Mouse (Mus musculus) gastrocnemius, adult 8-10 months (tissue): ENCODE measurements around the gene Ssbp2. TPM values are rescaled to one million over a fixed set of nuclear protein-coding genes. Genes with fewer than 3 reads are reported as not detected.

Source experiments
- DNase-seq, 2 experiments: peaks; one replicate each; pipeline ENCODE4 v3.0.0; 2022; ENCODE audit warnings: low spot score in 2 of 2
- total RNA-seq, 4 experiments: library from RNA; stranded (reverse); gene quantifications; 2 replicates each; pipeline ENCODE4 v1.2.4; 2022

Ssbp2 gene
- total RNA-seq, 4 experiments from 2014 or later, result 15.5 to 21.7 (median 17.8) TPM

DNA sequence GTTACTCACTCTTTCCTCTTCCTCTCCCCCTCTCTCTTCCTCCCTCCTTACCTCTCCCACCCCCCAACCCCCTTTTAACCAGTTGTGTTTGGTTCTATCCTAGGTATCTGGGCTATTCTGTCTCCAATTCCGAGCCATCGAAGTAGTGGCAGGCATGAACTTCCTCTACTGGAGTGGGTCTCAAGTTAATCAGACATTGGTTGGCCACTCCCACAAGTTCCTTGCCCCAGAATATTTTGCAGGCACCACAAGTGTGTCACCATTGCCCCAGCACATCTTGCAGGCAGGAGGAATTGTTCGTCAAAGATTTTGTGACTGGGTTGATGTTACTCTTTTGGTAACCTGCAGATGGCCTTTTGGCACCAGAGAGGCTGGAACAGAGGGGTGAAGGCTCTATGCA lies 160.5 kb downstream of the Ssbp2 start:
- DNase-seq, result no peak

DNA sequence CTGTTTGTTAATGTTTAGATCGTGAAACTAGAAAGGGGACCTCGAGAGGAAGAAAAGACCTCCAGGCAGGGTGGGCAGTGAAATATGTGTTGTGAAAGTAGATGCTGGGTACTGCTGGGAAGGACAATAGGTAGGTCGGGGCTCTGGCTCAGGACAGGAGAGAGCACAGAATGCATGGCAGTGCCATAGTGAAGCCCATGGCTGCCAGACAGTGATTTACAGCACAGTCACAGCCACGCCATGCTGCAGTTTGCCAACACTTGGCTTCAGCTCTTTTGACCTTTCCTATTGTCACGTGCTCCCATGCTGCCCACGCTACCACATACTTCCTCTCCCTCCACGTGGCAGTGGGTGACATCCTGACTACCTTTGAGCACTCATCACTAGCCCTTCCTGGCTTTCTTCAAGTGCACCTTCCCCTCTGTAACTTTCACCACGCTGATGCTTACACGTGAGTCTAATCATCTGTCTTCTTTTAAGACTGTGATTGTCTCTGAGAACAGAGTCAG lies 171.3 kb downstream of the Ssbp2 start:
- no peak for DNase-seq

DNA sequence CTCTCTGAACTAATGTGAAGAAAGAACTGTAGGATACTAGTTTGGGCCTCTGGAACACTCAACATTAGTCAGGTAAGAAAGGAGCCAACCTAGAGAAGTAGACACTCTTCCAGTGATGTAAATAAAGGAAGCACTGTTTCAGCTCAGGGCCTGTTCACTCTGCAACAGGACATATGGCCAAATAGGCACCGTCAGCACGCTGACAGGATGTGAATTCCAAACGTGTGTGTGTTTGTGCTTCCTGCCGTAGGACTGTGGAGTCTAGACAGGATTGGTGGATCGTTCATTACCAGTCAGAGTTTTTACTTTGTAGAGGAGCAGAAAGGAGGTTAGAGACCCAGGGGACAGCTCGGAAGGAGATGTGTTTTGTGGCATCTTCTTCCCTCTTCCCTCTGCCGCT lies 174.0 kb downstream of the Ssbp2 start:
- DNase-seq, result no peak

DNA sequence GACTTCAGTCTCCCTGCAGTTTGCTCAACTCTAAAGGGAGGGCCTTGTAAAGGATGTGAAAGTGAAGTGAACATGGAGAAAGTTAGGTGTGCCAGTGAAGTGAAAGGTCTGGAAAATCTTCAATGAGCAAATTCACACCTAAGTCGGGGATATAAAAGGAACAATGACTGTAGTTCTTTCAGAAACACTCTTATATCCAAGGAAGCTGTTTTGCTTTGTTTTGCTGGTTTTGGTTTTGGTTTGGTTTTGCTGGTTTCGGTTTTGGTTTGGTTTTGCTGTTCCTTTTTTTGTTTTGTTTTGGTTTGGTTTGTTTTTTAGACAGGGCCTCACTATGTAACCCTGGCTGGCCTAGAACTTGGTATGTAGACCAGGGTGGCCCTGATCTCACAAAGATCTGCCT lies 175.9 kb downstream of the Ssbp2 start:
- no peak for DNase-seq

DNA sequence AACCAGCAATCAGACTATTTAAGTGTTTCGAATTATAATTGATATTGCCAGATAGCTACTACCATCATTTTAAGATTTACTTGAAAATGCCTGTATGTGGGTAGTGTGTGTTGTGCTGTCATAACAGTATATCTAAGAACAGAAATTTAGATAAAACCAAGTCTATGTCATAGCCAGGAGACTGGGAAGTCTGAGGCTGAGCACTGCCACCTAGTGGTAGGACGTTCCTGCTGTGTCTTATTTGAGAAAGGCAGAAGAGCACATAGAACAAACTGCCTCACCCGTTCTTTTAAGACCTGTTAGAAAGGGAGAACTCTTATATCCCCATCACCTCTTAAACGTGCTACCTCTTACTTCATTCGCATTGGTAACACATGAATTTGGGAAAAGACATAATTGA lies 176.7 kb downstream of the Ssbp2 start:
- DNase-seq, result peak; percentile 45 to 57

DNA sequence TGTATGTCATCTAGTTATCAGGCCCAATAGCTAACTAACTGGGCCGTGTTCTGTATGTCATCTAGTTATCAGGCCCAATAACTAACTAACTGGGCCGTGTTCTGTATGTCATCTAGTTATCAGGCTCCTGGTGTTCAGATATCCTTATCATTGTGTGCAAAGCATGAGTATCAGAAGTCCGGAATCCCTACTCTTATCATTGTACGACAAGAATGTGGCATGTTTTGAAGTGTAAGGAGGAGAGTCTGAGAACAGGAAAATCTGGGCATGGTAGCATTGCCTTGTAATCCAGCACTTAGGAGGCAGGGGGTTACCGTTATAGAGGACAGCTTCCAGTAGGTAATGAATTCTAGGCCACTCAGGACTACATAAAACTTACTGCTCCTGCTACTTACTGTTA lies 178.8 kb downstream of the Ssbp2 start:
- DNase-seq, result no peak

DNA sequence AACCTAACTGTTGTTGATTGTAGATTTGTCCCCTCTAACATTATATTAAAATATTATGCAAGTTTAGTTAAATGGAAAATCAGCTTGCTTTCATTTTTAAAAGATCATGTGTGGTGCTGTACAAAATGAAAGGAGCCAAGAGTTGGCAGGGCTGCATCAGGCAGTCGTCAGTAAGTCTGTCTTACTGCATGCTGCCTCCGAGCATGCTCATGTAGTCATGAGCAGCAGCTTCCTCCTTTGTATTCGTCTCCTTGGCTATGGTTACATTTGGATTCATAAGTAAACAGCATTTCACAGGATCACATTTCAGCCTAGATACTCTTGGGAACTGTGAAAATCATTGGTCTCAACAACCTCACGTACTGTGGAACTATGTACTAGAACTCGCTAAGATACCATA lies 180.1 kb downstream of the Ssbp2 start:
- DNase-seq, result no peak

DNA sequence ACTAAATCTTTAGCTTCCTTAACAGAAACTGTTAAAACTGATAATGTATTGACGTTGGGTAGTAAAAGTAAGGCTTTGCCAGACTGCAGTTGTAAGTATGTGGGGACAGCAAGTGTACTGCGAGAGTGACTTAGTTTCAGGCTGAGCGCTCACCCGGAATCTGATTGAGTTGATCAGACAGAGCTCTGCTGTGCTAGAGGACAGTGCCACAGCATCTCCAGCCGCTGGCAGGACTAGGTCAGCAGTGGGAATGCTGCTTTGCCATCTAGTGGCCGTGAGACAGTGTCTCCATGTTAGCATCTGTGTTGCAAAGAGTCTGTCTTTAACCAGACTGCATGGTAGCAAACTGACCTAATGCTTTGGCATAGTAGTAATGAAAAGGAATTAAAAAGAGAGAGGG lies 188.2 kb downstream of the Ssbp2 start:
- no peak for DNase-seq

DNA sequence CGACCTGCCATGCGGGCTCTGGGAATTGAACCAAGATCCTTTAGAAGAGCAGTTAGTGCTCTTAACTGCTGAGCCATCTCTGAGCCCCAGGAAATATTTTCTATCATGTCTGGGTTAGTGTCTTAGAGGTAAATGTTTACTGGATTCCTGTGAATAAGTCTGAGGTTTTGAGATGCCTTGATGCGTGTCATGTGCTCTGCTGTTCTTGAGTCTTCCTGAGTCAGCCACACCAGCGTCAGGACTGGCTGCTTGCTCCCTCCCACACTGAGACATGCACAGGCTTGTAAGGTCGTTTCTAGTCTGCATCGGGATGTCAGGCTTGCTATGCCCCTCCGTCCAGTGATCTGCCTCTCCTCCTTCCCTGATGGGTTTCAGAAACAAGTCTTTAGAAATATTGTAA lies 189.8 kb downstream of the Ssbp2 start:
- no peak for DNase-seq

DNA sequence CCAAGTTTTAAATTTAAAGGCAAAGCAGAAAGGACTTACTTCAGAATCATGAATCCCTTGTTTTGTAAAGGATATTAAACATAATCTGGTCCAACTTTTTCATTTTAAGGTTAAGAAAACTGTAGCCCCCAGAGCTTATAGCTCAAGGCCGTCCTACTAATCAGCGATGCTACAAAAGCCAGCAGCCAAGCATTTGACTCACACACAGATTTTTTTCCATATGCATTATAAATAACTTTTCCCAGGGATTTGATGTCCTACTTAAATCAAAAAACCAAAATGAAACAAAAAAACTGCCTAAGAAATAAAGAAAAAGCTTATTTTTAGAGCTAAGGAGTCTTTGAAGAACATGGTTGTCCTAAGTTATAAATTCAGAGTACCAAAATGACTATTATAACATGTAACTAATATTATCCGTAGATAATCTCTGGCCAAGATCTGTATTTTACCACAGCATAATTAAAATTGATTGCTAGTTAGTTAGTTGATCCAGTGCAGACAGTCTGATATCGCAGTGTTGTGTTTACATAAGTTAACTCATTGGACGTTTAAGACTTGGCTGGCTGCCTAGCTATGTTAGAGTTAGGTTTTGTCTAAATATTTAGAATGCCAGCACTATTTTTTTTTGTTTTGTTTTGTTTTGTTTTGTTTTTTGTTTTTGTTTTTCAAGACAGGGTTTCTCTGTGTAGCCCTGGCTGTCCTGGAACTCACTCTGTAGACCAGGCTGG lies 201.1 kb downstream of the Ssbp2 start:
- DNase-seq, result no peak

DNA sequence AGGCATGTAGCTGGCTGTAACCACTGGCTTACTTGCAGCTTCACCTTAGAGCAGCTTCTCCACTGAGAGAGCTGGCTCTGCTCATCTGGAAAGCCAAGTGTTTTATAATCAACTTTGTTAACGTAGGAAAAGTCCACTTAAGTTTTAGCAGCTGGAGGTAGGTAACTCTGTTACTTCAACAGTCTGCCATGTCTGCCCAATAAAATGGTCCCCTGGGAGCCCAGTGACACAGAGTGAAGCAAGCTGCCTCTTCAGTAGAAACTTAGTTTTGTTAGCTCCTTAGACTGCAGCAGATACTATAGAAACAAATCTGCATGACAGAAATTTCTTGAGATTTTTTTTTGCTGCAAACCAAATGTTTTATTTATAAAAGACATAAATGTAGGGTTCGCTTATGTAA lies 202.7 kb downstream of the Ssbp2 start:
- no peak for DNase-seq

DNA sequence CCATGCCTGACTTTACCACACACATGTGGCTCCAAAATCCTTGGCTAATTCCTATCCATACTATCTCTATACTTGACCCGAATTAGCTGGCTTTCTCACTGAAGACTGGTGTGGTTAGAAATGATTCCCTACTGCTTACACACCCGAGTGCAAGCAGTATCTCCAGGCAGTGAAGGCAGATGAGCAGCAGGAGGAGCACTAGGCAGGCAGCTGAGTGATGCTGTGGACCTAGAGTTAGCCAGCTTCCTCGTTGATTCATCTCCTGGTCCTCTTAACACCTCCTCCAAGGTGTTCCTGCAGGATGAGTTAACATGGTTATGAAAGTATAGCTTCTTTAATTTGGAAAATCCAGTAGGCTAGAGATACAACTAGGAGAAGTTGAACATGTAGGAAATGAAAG lies 213.2 kb downstream of the Ssbp2 start:
- DNase-seq, result no peak

DNA sequence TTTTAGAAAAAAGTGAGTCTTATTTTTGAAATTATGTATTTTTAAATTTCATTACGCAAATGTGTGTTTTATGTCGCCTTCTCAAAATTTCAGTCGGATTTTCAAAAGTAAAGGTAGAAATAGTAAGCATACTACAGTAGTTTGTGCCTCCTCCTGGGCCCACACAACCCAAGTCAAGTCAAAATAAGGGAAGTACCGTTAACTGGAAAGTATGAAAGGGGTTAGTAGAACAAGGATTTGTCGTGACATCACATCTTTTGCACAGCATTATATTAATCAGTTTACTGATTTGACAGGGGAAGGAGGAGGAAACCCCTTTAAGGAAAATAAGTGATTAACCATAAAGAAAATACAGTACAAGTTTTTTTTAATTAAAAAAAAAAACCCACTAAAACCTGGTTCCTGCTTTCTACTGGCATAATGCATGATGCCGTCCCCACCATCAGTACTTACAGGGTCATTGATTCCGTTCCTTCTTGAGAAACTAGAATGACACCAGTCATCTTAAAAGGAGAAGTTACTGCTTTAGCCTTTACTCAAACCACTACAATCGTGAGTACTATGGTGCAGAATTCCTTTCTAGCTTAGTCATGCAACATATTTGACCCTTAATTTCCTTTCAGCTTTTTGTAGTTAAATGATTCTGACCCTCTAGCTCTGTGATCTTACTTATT lies 220.8 kb downstream of the Ssbp2 start:
- DNase-seq, result no peak

DNA sequence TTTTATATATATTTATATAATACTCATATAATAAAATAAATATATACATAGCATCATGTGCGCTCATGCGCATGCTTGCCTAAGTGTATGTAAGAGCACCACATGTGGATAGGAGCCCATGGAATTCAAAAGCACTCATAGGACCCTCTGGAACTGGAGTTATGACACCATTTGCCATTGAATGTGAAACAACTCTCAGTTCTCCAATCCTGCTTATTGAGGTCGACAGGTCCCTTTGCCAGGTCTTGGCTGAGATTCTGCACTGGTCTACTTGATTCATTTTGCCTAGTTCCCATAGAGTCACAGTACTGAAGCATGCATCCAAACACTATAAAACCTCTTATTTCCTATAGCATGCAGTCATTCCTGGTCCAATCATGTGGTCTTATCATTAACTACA lies 221.4 kb downstream of the Ssbp2 start:
- no peak for DNase-seq

DNA sequence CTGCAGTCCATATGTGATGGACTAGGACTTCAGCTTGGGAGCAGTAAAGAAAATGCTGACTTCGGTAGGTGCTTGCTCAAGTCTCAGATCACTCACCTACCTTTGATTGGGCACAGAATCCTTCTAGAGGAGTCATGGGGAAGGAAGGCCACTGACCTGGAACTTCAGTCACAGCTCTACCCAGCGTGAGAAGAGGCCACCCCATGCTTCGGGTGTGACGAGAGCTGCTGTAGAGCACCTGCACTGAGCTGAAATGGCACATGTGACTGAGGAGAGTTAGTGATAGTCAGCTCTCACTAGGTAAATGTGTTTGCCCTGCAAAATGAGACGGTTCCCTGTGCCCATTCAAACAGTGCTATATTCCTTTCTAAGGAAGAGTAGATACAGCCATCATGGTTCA lies 230.0 kb downstream of the Ssbp2 start:
- DNase-seq, result no peak

DNA sequence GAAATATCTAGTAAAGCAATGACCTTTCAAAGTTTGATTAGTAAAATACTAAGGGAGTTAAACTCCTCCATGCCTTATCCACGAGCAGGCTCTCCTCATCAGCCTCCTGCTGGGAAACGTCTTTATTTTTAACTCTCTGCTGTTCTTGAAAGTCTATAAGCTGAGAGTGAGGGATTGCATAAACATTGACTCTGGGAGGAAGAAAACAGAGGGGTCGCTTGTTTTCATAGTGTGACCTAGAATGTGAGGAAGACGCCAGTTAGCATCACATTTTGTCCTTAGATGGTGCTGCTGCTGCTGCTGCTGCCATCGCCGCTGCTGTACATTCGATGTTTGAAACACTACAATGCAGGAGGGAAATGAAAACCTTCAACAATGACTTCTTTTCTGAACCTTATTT lies 233.5 kb downstream of the Ssbp2 start:
- DNase-seq, result no peak

DNA sequence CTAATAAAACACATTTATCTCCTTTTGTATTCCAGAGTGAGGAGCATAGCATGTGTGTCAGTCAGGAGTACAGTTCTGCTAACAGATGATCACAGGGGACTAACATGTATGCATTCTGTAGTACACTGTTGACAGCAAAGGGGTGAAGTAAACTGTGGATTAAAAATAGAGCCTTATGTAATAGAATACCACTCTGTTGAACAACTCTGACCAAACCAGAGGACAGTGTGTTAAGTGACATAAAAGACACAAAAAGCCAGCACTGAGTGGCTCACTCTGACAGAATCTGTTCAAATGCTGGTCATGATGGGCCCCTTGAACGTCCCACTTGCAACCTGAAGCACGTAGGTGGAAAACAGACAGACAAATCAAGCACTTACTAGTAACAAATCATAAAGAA lies 235.3 kb downstream of the Ssbp2 start:
- no peak for DNase-seq

DNA sequence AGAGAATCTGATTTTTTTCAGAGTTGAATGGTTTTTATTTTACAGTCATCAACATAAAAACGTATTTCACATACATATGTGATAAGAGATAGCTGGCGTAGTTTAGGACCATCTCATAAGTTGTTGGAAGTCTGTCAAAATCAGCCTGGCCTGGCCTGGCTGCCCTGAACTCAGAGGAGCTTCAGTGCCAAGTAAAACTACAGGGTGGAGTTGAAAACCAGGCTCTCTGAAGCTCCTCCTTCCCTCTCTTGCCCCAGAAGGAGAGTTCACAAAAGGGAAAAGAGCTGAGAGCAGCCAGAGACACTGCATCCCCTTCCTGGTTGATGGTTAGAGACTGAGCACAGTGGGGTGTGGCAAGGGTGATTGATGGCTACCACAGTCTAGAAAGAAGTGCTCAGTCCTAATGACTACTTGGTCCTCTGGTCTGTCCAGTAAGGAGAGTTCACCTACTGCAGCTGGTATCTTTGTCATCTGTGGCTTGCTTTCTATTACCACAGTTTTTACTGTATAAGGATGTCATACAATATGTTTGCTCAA lies 236.1 kb downstream of the Ssbp2 start:
- DNase-seq, result no peak

DNA sequence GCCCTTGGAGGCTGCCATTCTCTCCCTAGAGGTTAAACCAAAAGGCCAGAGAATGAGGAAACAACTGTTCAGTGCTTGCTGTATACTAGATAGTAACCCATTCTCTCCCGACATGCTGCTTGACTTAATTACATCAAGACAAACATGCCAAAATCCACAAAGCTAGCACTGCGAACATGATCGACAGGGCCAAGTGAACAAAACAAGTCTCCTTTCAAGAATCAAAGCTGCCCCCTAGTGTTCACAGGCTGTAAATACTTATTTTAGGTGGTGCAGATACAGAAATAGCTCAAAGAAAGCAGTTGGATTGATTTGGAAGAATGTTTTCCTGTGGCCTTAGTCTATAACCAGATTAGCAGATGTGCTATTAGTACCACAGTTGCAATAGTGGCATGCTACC lies 236.9 kb downstream of the Ssbp2 start:
- no peak for DNase-seq

DNA sequence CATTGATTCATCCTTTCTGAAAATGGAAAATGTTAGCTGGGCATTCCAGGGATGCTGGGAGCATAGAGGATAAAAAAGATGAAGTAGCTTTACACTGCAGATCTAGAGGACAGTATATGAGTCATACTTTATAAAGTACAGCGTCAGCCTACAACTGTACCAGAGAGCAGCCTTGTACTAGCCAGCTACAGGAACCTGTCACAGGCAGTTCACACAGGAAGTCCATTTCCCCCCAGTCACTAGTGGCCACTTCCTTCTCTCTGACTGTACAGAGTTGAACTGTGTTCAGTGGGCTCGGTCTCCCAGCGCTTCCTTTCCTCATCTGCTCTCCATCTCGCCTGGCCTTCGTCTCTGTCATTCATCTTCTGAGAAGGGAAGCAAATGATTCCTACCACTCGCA lies 242.3 kb downstream of the Ssbp2 start:
- DNase-seq, result no peak

DNA sequence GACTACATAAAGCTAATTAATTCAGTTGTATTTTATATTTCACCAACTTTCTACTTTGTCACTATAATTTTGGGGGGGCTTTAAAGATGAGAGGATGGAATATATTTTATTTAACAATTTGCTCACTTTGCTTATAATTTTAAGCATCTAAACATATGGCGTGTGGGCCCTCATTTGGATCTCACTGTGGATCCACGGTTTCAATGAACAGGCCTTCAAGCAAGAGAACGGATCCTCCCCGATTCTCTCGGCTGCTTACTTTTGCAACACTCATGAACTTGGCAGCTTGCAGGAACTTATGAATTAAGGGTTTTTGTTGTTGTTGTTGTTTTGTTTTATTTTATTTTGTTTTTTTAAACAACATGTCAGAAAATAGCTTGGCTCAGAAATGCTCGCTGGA lies 259.4 kb downstream of the Ssbp2 start:
- DNase-seq, result no peak

DNA sequence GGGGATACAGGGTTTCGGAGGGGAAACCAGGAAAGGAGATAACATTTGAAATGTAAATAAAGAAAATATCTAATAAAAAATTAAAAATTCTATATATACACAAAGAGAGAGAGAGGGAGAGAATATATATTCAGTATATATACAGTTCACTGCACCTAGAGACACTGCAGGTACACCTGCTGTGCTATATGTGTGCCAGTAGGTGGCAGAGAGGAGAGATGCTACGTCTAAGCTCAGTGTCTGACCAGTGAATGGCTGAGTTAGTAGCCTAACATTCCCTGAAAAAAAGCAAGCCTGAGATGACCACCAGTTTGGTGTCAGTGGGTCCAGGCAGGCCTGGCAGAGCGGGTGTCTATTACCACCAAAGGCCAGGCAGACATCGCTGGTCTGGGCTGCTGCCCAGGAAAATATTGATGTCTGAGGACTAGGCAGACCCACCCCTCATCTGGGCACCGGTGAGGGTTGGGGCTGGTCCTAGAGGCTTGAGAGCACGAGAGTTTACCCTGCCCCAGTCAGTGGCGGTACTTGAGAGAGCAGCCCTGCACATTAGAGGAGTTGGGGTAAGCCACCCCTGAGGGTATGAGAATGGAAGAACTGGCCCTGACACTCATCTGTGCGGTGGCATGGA lies 263.1 kb downstream of the Ssbp2 start:
- no peak for DNase-seq

DNA sequence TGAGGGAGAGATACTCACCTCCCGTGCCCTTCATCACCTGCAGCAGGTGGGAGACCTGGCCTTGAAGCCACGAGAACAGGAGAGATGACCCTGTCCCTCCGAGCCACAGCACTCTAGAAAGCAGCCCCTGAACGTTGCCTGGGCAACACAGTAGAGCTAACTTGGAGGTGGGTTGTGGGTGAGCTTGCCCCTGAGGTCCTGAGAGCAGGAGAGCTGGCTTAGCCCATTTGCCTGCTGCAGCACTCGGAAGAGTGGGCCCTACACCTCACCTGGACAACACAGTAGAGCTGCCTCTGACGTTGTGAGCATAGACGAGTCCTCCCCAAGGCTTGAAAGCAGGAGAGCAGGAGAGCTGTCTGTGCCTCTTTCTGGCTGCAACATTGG lies 263.6 kb downstream of the Ssbp2 start:
- no peak for DNase-seq
